Mouse (Mus musculus): ENCODE results near the gene Selenom.

GRCm38 (mm10) chr11:3521339-3522224 lies 7.1 kb downstream of the Selenom start:
- TF ChIP-seq CTCF (IDR thresholded peaks at IDR 0.05; ENCODE audit: borderline replicate concordance, control insufficient read depth, extremely low read depth, insufficient read depth, low read length, poor library complexity) (no peak), POLR2A (IDR thresholded peaks at IDR 0.05; ENCODE audit: control insufficient read depth, extremely low read depth, insufficient read depth, low read length, poor library complexity) (no peak)
